Mouse (Mus musculus): ENCODE data around the gene Clic1.

Clic1 gene

GRCm38 (mm10) chr17:35092403-35093198 lies 42.8 kb downstream of the Clic1 start:
- no peak for DNase-seq (ENCODE audit: low spot score)

- DNase-seq (ENCODE audit: low spot score), result no peak
Observed at GRCm38 (mm10) chr17:35094475-35095365, 45.0 kb downstream of the Clic1 start.

- DNase-seq (ENCODE audit: low spot score), result no peak
Observed at GRCm38 (mm10) chr17:35096597-35096996, 46.8 kb downstream of the Clic1 start.

GRCm38 (mm10) chr17:35097164-35097655 lies 47.4 kb downstream of the Clic1 start:
- DNase-seq (ENCODE audit: low spot score), result no peak

GRCm38 (mm10) chr17:35100196-35100765 lies 50.5 kb downstream of the Clic1 start:
- DNase-seq (ENCODE audit: low spot score), result no peak

GRCm38 (mm10) chr17:35101161-35101560 lies 51.4 kb downstream of the Clic1 start:
- DNase-seq (ENCODE audit: low spot score), result no peak

GRCm38 (mm10) chr17:35102299-35102698 lies 52.5 kb downstream of the Clic1 start:
- no peak for DNase-seq (ENCODE audit: low spot score)

- DNase-seq (ENCODE audit: low spot score), result no peak
Observed at GRCm38 (mm10) chr17:35103221-35103690, 53.5 kb downstream of the Clic1 start.

GRCm38 (mm10) chr17:35104079-35104478 lies 54.3 kb downstream of the Clic1 start:
- DNase-seq (ENCODE audit: low spot score), result no peak

- DNase-seq (ENCODE audit: low spot score), result no peak
Observed at GRCm38 (mm10) chr17:35104754-35105153, 55.0 kb downstream of the Clic1 start.

GRCm38 (mm10) chr17:35105740-35106389 lies 56.1 kb downstream of the Clic1 start:
- DNase-seq (ENCODE audit: low spot score), result peak; percentile 62

GRCm38 (mm10) chr17:35106522-35106921 lies 56.8 kb downstream of the Clic1 start:
- no peak for DNase-seq (ENCODE audit: low spot score)

GRCm38 (mm10) chr17:35108097-35108496 lies 58.3 kb downstream of the Clic1 start, which contains the start of gene Ly6g5c:
TSS of gene Ly6g5c (plus strand) at chr17:35108279.
- DNase-seq (ENCODE audit: low spot score), result no peak
